Mouse (Mus musculus) neural tube, embryonic 15.5 days (tissue): ENCODE measurements around the gene Gm21800. TPM values are rescaled to one million over a fixed set of nuclear protein-coding genes. Genes with fewer than 3 reads are reported as not detected.
"Not testable (repeated sequence)": the region's sequence is repeated elsewhere in the genome, so short reads cannot be mapped to it uniquely, and the experiment has no call there.

Experiments used
- ATAC-seq: fragments of 200-750 bp; cut with Nextera tagmentation; 2 replicates; pipeline ENCODE4 v1.8.0; 2017; ENCODE audit warnings: mild to moderate bottlenecking, moderate TSS enrichment, moderate library complexity; ENCODE audit not compliant: low FRiP score
- H3K27ac ChIP-seq: fragments of 300-500 bp; sonication (generic); replicated peaks from 2 replicates; pipeline ENCODE4 v1.5.1; 2015; ENCODE audit warnings: mild to moderate bottlenecking, inconsistent platforms
- H3K27me3 ChIP-seq: fragments of 300-500 bp; sonication (generic); replicated peaks from 2 replicates; pipeline ENCODE4 v1.6.1; 2015; ENCODE audit warnings: inconsistent platforms
- H3K36me3 ChIP-seq: fragments of 300-500 bp; sonication (generic); 2 replicates; pipeline ENCODE4 v1.6.1; 2015; ENCODE audit warnings: inconsistent platforms
- H3K4me1 ChIP-seq: fragments of 300-500 bp; sonication (generic); 2 replicates; pipeline ENCODE4 v1.6.1; 2015; ENCODE audit warnings: inconsistent platforms
- H3K4me2 ChIP-seq: fragments of 300-500 bp; sonication (generic); 2 replicates; pipeline ENCODE4 v1.6.1; 2015; ENCODE audit warnings: inconsistent platforms, mild to moderate bottlenecking, moderate library complexity
- H3K4me3 ChIP-seq: fragments of 300-500 bp; sonication (generic); replicated peaks from 2 replicates; pipeline ENCODE4 v1.5.1; 2015; ENCODE audit warnings: mild to moderate bottlenecking, inconsistent platforms
- H3K9ac ChIP-seq: fragments of 300-500 bp; sonication (generic); replicated peaks from 2 replicates; pipeline ENCODE4 v1.6.1; 2015; ENCODE audit warnings: mild to moderate bottlenecking, inconsistent platforms
- H3K9me3 ChIP-seq: fragments of 300-500 bp; sonication (generic); replicated peaks from 2 replicates; pipeline ENCODE4 v1.6.1; 2016; ENCODE audit warnings: inconsistent platforms
- WGBS: fragments of 180-500 bp; shearing (Covaris S2); methylation state at CpG from one replicate; pipeline ENCODE4 v1.1.7; 2015; ENCODE audit warnings: mixed read lengths; 5-methylcytosine and 5-hydroxymethylcytosine counted together
- polyA plus RNA-seq: library from polyadenylated mRNA; unstranded; fragments of >200 nt; fragmentation: Nextera tagmentation; extraction: Ambion mirVana; gene quantifications from 2 replicates; pipeline ENCODE4 v1.2.1, GENCODE M21; 2015

The Gm21800 gene
- polyA plus RNA-seq = not detected in 2 replicates

DNA sequence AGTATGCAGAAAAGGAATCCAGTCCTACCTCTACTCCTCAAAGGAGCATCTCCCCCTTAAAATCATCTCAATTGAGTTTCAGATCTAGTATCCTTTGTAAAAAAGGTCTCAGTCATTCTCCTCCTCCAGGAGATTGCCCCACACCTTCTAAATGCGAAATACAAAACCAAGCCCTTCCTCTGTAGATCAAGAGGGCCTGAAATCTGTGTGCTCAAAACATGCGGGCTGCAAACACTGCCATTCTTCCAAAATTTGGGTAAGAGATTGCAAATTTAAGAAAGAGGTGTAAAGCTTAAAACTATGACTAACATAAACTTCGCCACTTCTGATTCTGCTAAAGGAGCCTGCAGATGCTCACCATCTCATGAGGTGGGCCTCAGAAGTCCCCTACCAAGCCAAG, at the start of gene Gm21800:
Gene Gm21800 (plus strand): TSS at position 301 of the 400 bp plus-strand sequence.
- H3K27ac ChIP-seq, H3K9me3 ChIP-seq, H3K27me3 ChIP-seq, H3K4me3 ChIP-seq, ATAC-seq, H3K4me1 ChIP-seq, H3K9ac ChIP-seq, H3K4me2 ChIP-seq, H3K36me3 ChIP-seq: not testable (repeated sequence)
- 57% methylated on average over 1 of the region's 3 CpGs for WGBS
